Mouse (Mus musculus) urinary bladder, adult 2 months (tissue): ENCODE data around the gene Epb41. TPM values are rescaled to one million over a fixed set of nuclear protein-coding genes. Genes with fewer than 3 reads are reported as not detected.
A peak's percentile ranks its signal among the peaks of the same experiment; 100 is the strongest.

Experiments used
- DNase-seq: peaks from one replicate; pipeline ENCODE4 v3.0.0; 2022; ENCODE audit warnings: low spot score
- polyA plus RNA-seq: library from polyadenylated mRNA; depleted of rRNA; stranded (reverse); fragments of >200 nt; gene quantifications from 2 replicates; pipeline ENCODE4 v1.2.3, GENCODE M21; 2012

Gene Epb41
- polyA plus RNA-seq, 1 experiment, result 61.2 TPM

GRCm38 (mm10) chr4:131920141-131920594 lies 155.0 kb downstream of the Epb41 start:
- peak; percentile 53 for DNase-seq

- no peak for DNase-seq
Measured at GRCm38 (mm10) chr4:131919506-131920140, 155.5 kb downstream of the Epb41 start.

GRCm38 (mm10) chr4:131918711-131919500 lies 156.2 kb downstream of the Epb41 start:
- DNase-seq, result no peak

- no peak for DNase-seq
Measured at GRCm38 (mm10) chr4:131918026-131918533, 157.0 kb downstream of the Epb41 start.

GRCm38 (mm10) chr4:131917010-131917555 lies 158.0 kb downstream of the Epb41 start:
- DNase-seq, result no peak

GRCm38 (mm10) chr4:131916425-131916824 lies 158.7 kb downstream of the Epb41 start:
- DNase-seq, result peak; percentile 73

GRCm38 (mm10) chr4:131915821-131916328 lies 159.2 kb downstream of the Epb41 start:
- DNase-seq, result no peak

- DNase-seq, result no peak
Measured at GRCm38 (mm10) chr4:131914891-131915469, 160.1 kb downstream of the Epb41 start.

- no peak for DNase-seq
Measured at GRCm38 (mm10) chr4:131914046-131914643, 161.0 kb downstream of the Epb41 start.

GRCm38 (mm10) chr4:131913526-131913925 lies 161.6 kb downstream of the Epb41 start:
- DNase-seq, result no peak

GRCm38 (mm10) chr4:131911521-131911920 lies 163.6 kb downstream of the Epb41 start:
- DNase-seq, result no peak

- DNase-seq, result no peak
Measured at GRCm38 (mm10) chr4:131910237-131910994, 164.7 kb downstream of the Epb41 start.

GRCm38 (mm10) chr4:131907912-131908311 lies 167.2 kb downstream of the Epb41 start:
- no peak for DNase-seq

- no peak for DNase-seq
Measured at GRCm38 (mm10) chr4:131906423-131906822, 168.7 kb downstream of the Epb41 start.

GRCm38 (mm10) chr4:131904478-131904877 lies 170.6 kb downstream of the Epb41 start:
- no peak for DNase-seq

- DNase-seq, result no peak
Measured at GRCm38 (mm10) chr4:131901090-131901489, 174.0 kb downstream of the Epb41 start.

GRCm38 (mm10) chr4:131899180-131899554 lies 176.0 kb downstream of the Epb41 start:
- no peak for DNase-seq

GRCm38 (mm10) chr4:131898503-131899179 lies 176.5 kb downstream of the Epb41 start:
- DNase-seq, result no peak

- no peak for DNase-seq
Measured at GRCm38 (mm10) chr4:131897787-131898186, 177.3 kb downstream of the Epb41 start.

GRCm38 (mm10) chr4:131897109-131897508 lies 178.0 kb downstream of the Epb41 start:
- no peak for DNase-seq
